Mouse (Mus musculus) spleen, adult 2 months (tissue): ENCODE data around the gene Tmem14c. TPM values are rescaled to one million over a fixed set of nuclear protein-coding genes. Genes with fewer than 3 reads are reported as not detected.

Experiments used
- DNase-seq, 2 experiments: peaks; one replicate each; pipeline versions ENCODE4 v3.0.0 to v3.0.0-alpha.2; 2012 to 2021; ENCODE audit warnings: low spot score in 2 of 2, low read depth in 1 of 2
- H3K27ac ChIP-seq: fragments of 200-500 bp; 2 replicates; pipeline ENCODE4 v1.5.1; 2012; ENCODE audit warnings: low read length, inconsistent platforms; ENCODE audit not compliant: insufficient read depth
- H3K27me3 ChIP-seq: fragments of 200-500 bp; 2 replicates; pipeline ENCODE4 v1.6.1; 2012; ENCODE audit warnings: mild to moderate bottlenecking, moderate library complexity, low read length, inconsistent platforms; ENCODE audit not compliant: control insufficient read depth, insufficient read depth
- H3K36me3 ChIP-seq: fragments of 200-500 bp; 2 replicates; pipeline ENCODE4 v1.6.1; 2012; ENCODE audit warnings: mild to moderate bottlenecking, low read length, inconsistent platforms; ENCODE audit not compliant: control insufficient read depth, insufficient read depth
- H3K4me1 ChIP-seq: fragments of 200-500 bp; 2 replicates; pipeline ENCODE4 v1.6.1; 2011; ENCODE audit warnings: inconsistent platforms; ENCODE audit not compliant: control insufficient read depth, insufficient read depth, insufficient read length
- H3K4me3 ChIP-seq: fragments of 200-500 bp; 2 replicates; pipeline ENCODE4 v1.5.1; 2011; ENCODE audit warnings: mild to moderate bottlenecking, inconsistent platforms; ENCODE audit not compliant: insufficient read depth, insufficient read length; ENCODE audit errors: extremely low read depth
- CTCF ChIP-seq: fragments of 200-500 bp; IDR thresholded peaks from 2 replicates; pipeline ENCODE4 v1.5.1; 2011; ENCODE audit warnings: mild to moderate bottlenecking, inconsistent platforms; ENCODE audit not compliant: insufficient read depth, insufficient read length, insufficient replicate concordance; ENCODE audit errors: extremely low read depth
- POLR2A ChIP-seq: fragments of 200-500 bp; IDR thresholded peaks from 2 replicates; pipeline ENCODE4 v1.6.1; 2011; ENCODE audit warnings: low read depth, low read length, inconsistent platforms
- WGBS: fragments of 180-500 bp; shearing (Covaris S2); methylation state at CpG from one replicate; pipeline ENCODE4 v1.1.7; 2018; 5-methylcytosine and 5-hydroxymethylcytosine counted together
- polyA plus RNA-seq: library from polyadenylated mRNA; depleted of rRNA; stranded (reverse); fragments of >200 nt; gene quantifications from 2 replicates; pipeline ENCODE4 v1.2.3, GENCODE M21; 2012; rRNA removed

The Tmem14c gene
- polyA plus RNA-seq: 82.3 and 88.8 TPM in 2 replicates

GRCm38 (mm10) chr13:41015829-41016634, at the start of gene Tmem14c:
Gene Tmem14c (plus strand): TSS chr13:41016292.
- peaks cover 19% of the 10 kb centered on the region for H3K36me3 ChIP-seq
- no peak for TF ChIP-seq CTCF
- peak; percentile 84 for TF ChIP-seq POLR2A
- H3K27ac ChIP-seq: peak within 1 kb of the TSS; percentile 93
- peaks cover 7% of the 10 kb centered on the region; the same call in 1 of the 2 replicates for H3K4me1 ChIP-seq
- no peaks in the 10 kb centered on the region for H3K27me3 ChIP-seq
- WGBS: under 1% methylated on average over 43 of the region's 43 CpGs
- peak within 1 kb of the TSS; percentile 91 for H3K4me3 ChIP-seq
- DNase-seq: peak; percentile 74 to 95

GRCm38 (mm10) chr13:40967609-40968008, 48.5 kb upstream of the Tmem14c start:
- no peaks in the 10 kb centered on the region for H3K4me1 ChIP-seq
- no peak for DNase-seq
- TF ChIP-seq CTCF (no peak), POLR2A (no peak)
- H3K36me3 ChIP-seq: no peaks in the 10 kb centered on the region
- no peak overlapping the region for H3K4me3 ChIP-seq
- no peak overlapping the region for H3K27ac ChIP-seq
- H3K27me3 ChIP-seq: no peaks in the 10 kb centered on the region
- WGBS: 82% methylated on average over 10 of the region's 10 CpGs

DNA sequence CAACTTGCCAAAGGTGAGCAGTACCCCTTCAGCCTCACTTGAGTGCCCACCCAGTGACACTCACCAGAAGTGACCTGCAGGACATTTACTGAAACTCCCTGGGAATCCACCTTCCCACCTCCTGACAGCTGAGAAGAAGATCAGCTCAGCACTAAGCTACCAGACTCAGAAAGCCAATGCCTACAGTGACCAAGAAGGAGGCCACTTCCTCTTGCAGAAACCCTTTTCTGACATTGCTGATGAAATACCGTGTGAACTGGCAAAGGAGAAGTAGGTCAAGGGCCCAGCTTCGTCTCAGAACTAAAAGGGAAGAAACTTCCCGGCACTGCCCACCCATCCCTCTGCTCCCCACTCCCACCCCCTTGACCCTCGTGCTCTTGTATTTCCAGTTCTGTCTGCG, 47.5 kb upstream of the Tmem14c start:
- Histone ChIP-seq H3K4me1 (no peaks in the 10 kb centered on the region), H3K27ac (peak overlapping the region; percentile 37), H3K36me3 (no peaks in the 10 kb centered on the region), H3K27me3 (no peaks in the 10 kb centered on the region), H3K4me3 (no peak overlapping the region)
- no peak for DNase-seq
- WGBS: 11% methylated on average over 5 of the region's 5 CpGs
- no peak for TF ChIP-seq CTCF
- no peak for TF ChIP-seq POLR2A

- no peak for TF ChIP-seq POLR2A
- TF ChIP-seq CTCF: no peak
- Histone ChIP-seq H3K36me3 (no peaks in the 10 kb centered on the region), H3K27me3 (no peaks in the 10 kb centered on the region), H3K27ac (no peak overlapping the region), H3K4me1 (no peaks in the 10 kb centered on the region), H3K4me3 (no peak overlapping the region)
- DNase-seq: no peak
- WGBS: 89% methylated on average over 4 of the region's 4 CpGs
Measured at GRCm38 (mm10) chr13:40969761-40970390, 46.2 kb upstream of the Tmem14c start.

GRCm38 (mm10) chr13:40971261-40971660, 44.8 kb upstream of the Tmem14c start:
- DNase-seq: no peak

DNA sequence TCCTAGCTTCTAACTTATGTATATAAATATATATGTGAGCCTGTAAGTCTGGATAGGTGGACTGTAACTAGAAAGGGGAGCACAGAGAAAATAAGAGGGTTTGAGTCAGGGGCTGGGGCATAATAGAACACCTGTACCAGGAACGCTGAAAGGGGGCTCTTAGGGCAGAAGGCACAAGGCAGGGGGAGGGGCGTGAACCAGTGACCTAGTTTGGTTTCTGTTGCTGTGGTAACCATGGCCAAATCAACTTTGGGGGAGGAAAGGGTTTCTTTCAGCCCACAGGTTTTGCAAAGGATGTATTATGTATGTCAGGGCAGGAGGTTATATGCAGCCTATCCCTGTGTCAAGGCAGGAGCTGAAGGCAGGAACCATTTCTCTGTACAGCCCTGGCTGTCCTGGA, 44.3 kb upstream of the Tmem14c start:
- H3K27ac ChIP-seq: no peak overlapping the region
- H3K27me3 ChIP-seq: no peaks in the 10 kb centered on the region
- H3K4me1 ChIP-seq: no peaks in the 10 kb centered on the region
- H3K36me3 ChIP-seq: no peaks in the 10 kb centered on the region
- TF ChIP-seq CTCF: no peak
- no peak for TF ChIP-seq POLR2A
- WGBS: 79% methylated on average over 2 of the region's 2 CpGs
- DNase-seq: no peak
- no peak overlapping the region for H3K4me3 ChIP-seq

More at GRCm38 (mm10) chr13:40971261-40971660, 44.8 kb upstream of the Tmem14c start:
- whole genome bisulfite sequencing: 82% methylated on average over 5 of the region's 5 CpGs
- H3K27ac ChIP-seq: no peak overlapping the region
- H3K36me3 ChIP-seq: no peaks in the 10 kb centered on the region
- H3K4me3 ChIP-seq: no peak overlapping the region
- H3K4me1 ChIP-seq: no peaks in the 10 kb centered on the region
- no peaks in the 10 kb centered on the region for H3K27me3 ChIP-seq
- no peak for TF ChIP-seq CTCF
- no peak for TF ChIP-seq POLR2A
